Comparison of ENCODE assay signal across 9 mouse cellular contexts in genomic region chr2:58567866-58568719, GRCm38 (mm10). TPM values are rescaled to one million over a fixed set of nuclear protein-coding genes. Genes with fewer than 3 reads are reported as not detected.
DNase-seq lines count a peak whose midpoint lies in the region; ATAC-seq and TF ChIP-seq lines count a peak whose summit lies in the region.
"Had no signal": no experiment of that assay in that cellular context is flagged by ENCODE, and none has a peak within 500 bp of the region (broad histone marks: within the 10 kb centered on the region; RNA-seq: fewer than 3 reads in every experiment).

No protein-coding gene starts in this region.

- H3K27me3 ChIP-seq in heart, embryonic 10.5 days (ENCODE audit: insufficient read depth, poor library complexity, severe bottlenecking) = no peaks in the 10 kb centered on the region
- H3K27me3 ChIP-seq in kidney, postnatal 0 days (ENCODE audit: insufficient read depth, low read length) = no peaks in the 10 kb centered on the region
- H3K27me3 ChIP-seq in neural tube, embryonic 12.5 days (replicated peaks) = no peaks in the 10 kb centered on the region
- H3K27me3 ChIP-seq: Patski had no signal

- no peaks in the 10 kb centered on the region for H3K36me3 ChIP-seq in heart, embryonic 10.5 days
- no peaks in the 10 kb centered on the region for H3K36me3 ChIP-seq in kidney, postnatal 0 days (ENCODE audit: insufficient read depth, low read length)
- no peaks in the 10 kb centered on the region for H3K36me3 ChIP-seq in neural tube, embryonic 12.5 days

- peak overlapping the region; percentile 94 for H3K9ac ChIP-seq in kidney, postnatal 0 days (ENCODE audit: low read depth, low read length)
- peak overlapping the region; percentile 93 for H3K9ac ChIP-seq in neural tube, embryonic 12.5 days

- H3K4me3 ChIP-seq in heart, embryonic 10.5 days = peak overlapping the region; percentile 76
- peak overlapping the region; percentile 51 for H3K4me3 ChIP-seq in embryonic fibroblast, embryonic 13.5 days (ENCODE audit: insufficient read depth, low read length)
- H3K4me3 ChIP-seq in kidney, postnatal 0 days (replicated peaks; ENCODE audit: low read depth, low read length) = peak overlapping the region; percentile 90
- H3K4me3 ChIP-seq in neural tube, embryonic 12.5 days = peak overlapping the region; percentile 86

- H3K4me1 ChIP-seq in heart, embryonic 10.5 days = peaks cover 42% of the 10 kb centered on the region
- peaks cover 12% of the 10 kb centered on the region for H3K4me1 ChIP-seq in embryonic fibroblast, embryonic 13.5 days (ENCODE audit: control insufficient read depth, insufficient read depth, low read length)
- H3K4me1 ChIP-seq in kidney, postnatal 0 days (replicated peaks; ENCODE audit: insufficient read depth, low read length) = peaks cover 15% of the 10 kb centered on the region
- peaks cover 31% of the 10 kb centered on the region for H3K4me1 ChIP-seq in neural tube, embryonic 12.5 days

- H3K9me3 ChIP-seq in heart, embryonic 10.5 days = no peaks in the 10 kb centered on the region
- H3K9me3 ChIP-seq in kidney, postnatal 0 days (replicated peaks; ENCODE audit: low read length) = no peaks in the 10 kb centered on the region
- no peaks in the 10 kb centered on the region for H3K9me3 ChIP-seq in neural tube, embryonic 12.5 days

- no peak for DNase-seq in heart, embryonic 10.5 days (ENCODE audit: low spot score)
- no peak for DNase-seq in heart, adult 9 months (ENCODE audit: low spot score in 2 of 2)
- peak; percentile 22 for DNase-seq in NIH3T3 (ENCODE audit: low read depth)
- no peak for DNase-seq in kidney, postnatal 0 days (ENCODE audit: low spot score)
- no peak for DNase-seq in ovary, postnatal 14 days (ENCODE audit: low spot score)
- DNase-seq in right cerebral cortex, adult 18-20 months = no peak

- H3K4me2 ChIP-seq in kidney, postnatal 0 days (ENCODE audit: low read length) = peak overlapping the region; percentile 64
- H3K4me2 ChIP-seq in neural tube, embryonic 12.5 days (replicated peaks) = peak overlapping the region; percentile 62

- no peak for TF ChIP-seq CTCF in embryonic fibroblast, embryonic 13.5 days (IDR thresholded peaks at IDR 0.05; ENCODE audit: borderline replicate concordance, insufficient read depth, low read length)
- TF ChIP-seq CTCF in kidney, postnatal 0 days (IDR thresholded peaks at IDR 0.05; ENCODE audit: low read depth) = no peak

- 10% methylated on average over 12 of the region's 12 CpGs for WGBS in heart, embryonic 10.5 days
- WGBS in kidney, postnatal 0 days = 6% methylated on average over 12 of the region's 12 CpGs
- WGBS in neural tube, embryonic 12.5 days = 10% methylated on average over 12 of the region's 12 CpGs

- no peak for ATAC-seq in kidney, postnatal 0 days (replicated peaks; ENCODE audit: low FRiP score, low read depth)
- ATAC-seq in neural tube, embryonic 12.5 days (ENCODE audit: low FRiP score, low read depth) = no peak

- H3K27ac ChIP-seq in heart, embryonic 10.5 days = peak overlapping the region; percentile 98
- no peak overlapping the region for H3K27ac ChIP-seq in embryonic fibroblast, embryonic 13.5 days (ENCODE audit: insufficient read depth, low read length)
- H3K27ac ChIP-seq in kidney, postnatal 0 days = peak overlapping the region; percentile 96
- H3K27ac ChIP-seq in neural tube, embryonic 12.5 days = peak overlapping the region; percentile 98; the same call in 1 of the 2 replicates

- TF ChIP-seq POLR2A in embryonic fibroblast, embryonic 13.5 days (IDR thresholded peaks at IDR 0.05; ENCODE audit: low read depth, low read length) = no peak

RNA-seq across cellular contexts. Expression of gene Upp2, which starts 1.0 kb away (rescaled TPM):
- 5.8 and 8.2 TPM in 2 replicates for polyA plus RNA-seq in heart, embryonic 10.5 days (2016; fragmentation: Nextera tagmentation; extraction: Ambion mirVana)
- 4.1 and 6.2 TPM in 2 replicates for polyA plus RNA-seq in embryonic fibroblast, embryonic 13.5 days (2011; ENCODE audit: insufficient read length, low read depth, missing spikeins)
- polyA plus RNA-seq in kidney, postnatal 0 days (2015; fragmentation: Nextera tagmentation; extraction: Ambion mirVana) = 9.6 and 10.4 TPM in 2 replicates
- 9.2 and 11.1 TPM in 2 replicates for polyA plus RNA-seq in neural tube, embryonic 12.5 days (2016; fragmentation: Nextera tagmentation; extraction: Ambion mirVana)

RNA-seq across cellular contexts. Expression of gene Acvr1, which starts 1.1 kb away (rescaled TPM):
- polyA plus RNA-seq in heart, embryonic 10.5 days (2016; fragmentation: Nextera tagmentation; extraction: Ambion mirVana) = 9.4 and 11.1 TPM in 2 replicates
- 47.6 and 57.1 TPM in 2 replicates for polyA plus RNA-seq in embryonic fibroblast, embryonic 13.5 days (2011; ENCODE audit: insufficient read length, low read depth, missing spikeins)
- polyA plus RNA-seq in kidney, postnatal 0 days (2015; fragmentation: Nextera tagmentation; extraction: Ambion mirVana) = 5.4 and 5.5 TPM in 2 replicates
- 4.6 and 5.3 TPM in 2 replicates for polyA plus RNA-seq in neural tube, embryonic 12.5 days (2016; fragmentation: Nextera tagmentation; extraction: Ambion mirVana)
